Mouse (Mus musculus) limb, embryonic 13.5 days (tissue): Measurements from ENCODE around the gene Mst1r. TPM values are rescaled to one million over a fixed set of nuclear protein-coding genes. Genes with fewer than 3 reads are reported as not detected.
A peak's percentile ranks its signal among the peaks of the same experiment; 100 is the strongest.

Source experiments
- ATAC-seq: fragments of 200-750 bp; cut with Nextera tagmentation; 2 replicates; pipeline ENCODE4 v1.8.0; 2017; ENCODE audit warnings: low read depth, moderate number of reproducible peaks, moderate TSS enrichment; ENCODE audit not compliant: low FRiP score
- H3K27ac ChIP-seq: fragments of 300-500 bp; sonication (generic); 2 replicates; pipeline ENCODE4 v1.5.1; 2015; ENCODE audit warnings: inconsistent platforms, mild to moderate bottlenecking, moderate library complexity
- H3K27me3 ChIP-seq: fragments of 300-500 bp; sonication (generic); 2 replicates; pipeline ENCODE4 v1.6.1; 2015; ENCODE audit warnings: mild to moderate bottlenecking, inconsistent platforms
- H3K36me3 ChIP-seq: fragments of 300-500 bp; sonication (generic); 2 replicates; pipeline ENCODE4 v1.6.1; 2015; ENCODE audit warnings: inconsistent platforms, mild to moderate bottlenecking, moderate library complexity
- H3K4me1 ChIP-seq: fragments of 300-500 bp; sonication (generic); 2 replicates; pipeline ENCODE4 v1.6.1; 2015; ENCODE audit warnings: inconsistent platforms
- H3K4me2 ChIP-seq: fragments of 300-500 bp; sonication (generic); replicated peaks from 2 replicates; pipeline ENCODE4 v1.6.1; 2015; ENCODE audit warnings: inconsistent platforms, mild to moderate bottlenecking, moderate library complexity
- H3K4me3 ChIP-seq: fragments of 300-500 bp; sonication (generic); 2 replicates; pipeline ENCODE4 v1.5.1; 2015; ENCODE audit warnings: moderate library complexity, mild to moderate bottlenecking, inconsistent platforms
- H3K9ac ChIP-seq: fragments of 300-500 bp; sonication (generic); 2 replicates; pipeline ENCODE4 v1.6.1; 2015; ENCODE audit warnings: mild to moderate bottlenecking, inconsistent platforms
- H3K9me3 ChIP-seq: fragments of 300-500 bp; sonication (generic); 2 replicates; pipeline ENCODE4 v1.6.1; 2016; ENCODE audit warnings: inconsistent platforms
- WGBS: fragments of 180-500 bp; shearing (Covaris S2); methylation state at CpG from one replicate; pipeline ENCODE4 v1.1.7; 2015; 5-methylcytosine and 5-hydroxymethylcytosine counted together
- polyA plus RNA-seq: library from polyadenylated mRNA; unstranded; fragments of >200 nt; fragmentation: Nextera tagmentation; extraction: Ambion mirVana; gene quantifications from 2 replicates; pipeline ENCODE4 v1.2.1, GENCODE M21; 2015

Gene Mst1r
- polyA plus RNA-seq, 1 experiment from 2014 or later = 3.3 TPM

GRCm38 (mm10) chr9:107935790-107936214, 29.1 kb downstream of the Mst1r start:
- peak; percentile 27; the same call in 1 of the 2 replicates for ATAC-seq
- H3K27ac ChIP-seq = no peak overlapping the region
- H3K9me3 ChIP-seq = no peaks in the 10 kb centered on the region
- H3K36me3 ChIP-seq = no peaks in the 10 kb centered on the region
- under 1% methylated on average over 41 of the region's 41 CpGs for WGBS
- peaks cover 21% of the 10 kb centered on the region for H3K4me1 ChIP-seq
- H3K27me3 ChIP-seq = peaks cover 22% of the 10 kb centered on the region; the same call in 1 of the 2 replicates
- H3K9ac ChIP-seq = peak overlapping the region; percentile 73
- peak overlapping the region; percentile 61 for H3K4me3 ChIP-seq
- peak overlapping the region; percentile 96 for H3K4me2 ChIP-seq

DNA sequence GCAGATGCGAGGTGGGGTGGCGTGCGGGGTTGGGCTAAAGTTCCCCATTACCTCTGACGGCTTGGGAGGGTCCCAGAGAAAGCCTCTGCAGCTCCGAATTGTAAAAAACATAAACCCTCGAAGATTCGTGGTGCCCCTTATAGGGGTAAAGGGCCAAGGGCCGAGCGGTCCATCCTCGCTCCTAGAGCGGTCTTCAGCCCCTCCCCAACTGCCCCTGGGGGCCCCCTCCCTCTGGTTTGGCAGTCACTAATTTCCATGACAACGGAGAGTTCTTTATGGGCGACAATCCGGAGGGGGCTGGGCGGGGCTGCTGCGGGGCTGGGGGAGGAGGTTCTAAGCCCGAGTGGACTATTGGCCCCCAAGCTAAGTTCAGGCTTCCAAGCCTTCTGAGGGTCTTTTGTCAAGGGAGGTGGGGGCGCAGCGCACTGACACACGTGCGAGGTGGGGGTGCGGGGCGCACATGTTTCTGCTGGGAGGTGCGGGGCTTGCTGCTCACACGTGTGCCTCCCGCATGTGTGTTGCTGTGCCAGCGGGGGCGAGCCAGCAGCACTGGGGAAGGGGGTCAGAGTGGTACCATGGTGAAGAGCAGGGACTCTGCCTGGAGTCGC, 29.6 kb downstream of the Mst1r start:
- H3K27me3 ChIP-seq = peaks cover 22% of the 10 kb centered on the region; the same call in 1 of the 2 replicates
- H3K36me3 ChIP-seq = no peaks in the 10 kb centered on the region
- H3K4me1 ChIP-seq = peaks cover 21% of the 10 kb centered on the region
- peak overlapping the region; percentile 61 for H3K4me3 ChIP-seq
- H3K27ac ChIP-seq = no peak overlapping the region
- peak overlapping the region; percentile 73 for H3K9ac ChIP-seq
- H3K9me3 ChIP-seq = no peaks in the 10 kb centered on the region
- 1% methylated on average over 29 of the region's 29 CpGs for WGBS
- ATAC-seq = peak; percentile 46
- peak overlapping the region; percentile 96 for H3K4me2 ChIP-seq

- H3K36me3 ChIP-seq = no peaks in the 10 kb centered on the region
- H3K9ac ChIP-seq = peak overlapping the region; percentile 73; the same call in 1 of the 2 replicates
- H3K4me1 ChIP-seq = peaks cover 21% of the 10 kb centered on the region
- no peak overlapping the region for H3K27ac ChIP-seq
- H3K27me3 ChIP-seq = peaks cover 22% of the 10 kb centered on the region; the same call in 1 of the 2 replicates
- 4% methylated on average over 3 of the region's 3 CpGs for WGBS
- ATAC-seq = no peak
- no peaks in the 10 kb centered on the region for H3K9me3 ChIP-seq
- peak overlapping the region; percentile 61 for H3K4me3 ChIP-seq
- H3K4me2 ChIP-seq = peak overlapping the region; percentile 96
Measured at GRCm38 (mm10) chr9:107936831-107937230, 30.2 kb downstream of the Mst1r start.

GRCm38 (mm10) chr9:107947241-107948194, 40.8 kb downstream of the Mst1r start:
- no peak for ATAC-seq
- 89% methylated on average over 31 of the region's 31 CpGs for WGBS

GRCm38 (mm10) chr9:107949184-107949921, 42.7 kb downstream of the Mst1r start:
- no peak overlapping the region; the same call in 1 of the 2 replicates for H3K4me2 ChIP-seq
- ATAC-seq = no peak
- no peak overlapping the region for H3K4me3 ChIP-seq
- WGBS = 84% methylated on average over 13 of the region's 13 CpGs
- H3K4me1 ChIP-seq = peaks cover 15% of the 10 kb centered on the region
- no peak overlapping the region for H3K9ac ChIP-seq
- H3K27me3 ChIP-seq = no peaks in the 10 kb centered on the region
- H3K36me3 ChIP-seq = peaks cover 8% of the 10 kb centered on the region; the same call in 1 of the 2 replicates
- no peak overlapping the region for H3K27ac ChIP-seq
- no peaks in the 10 kb centered on the region for H3K9me3 ChIP-seq

More at GRCm38 (mm10) chr9:107947241-107948194, 40.8 kb downstream of the Mst1r start:
- H3K27ac ChIP-seq = no peak overlapping the region
- no peak overlapping the region for H3K4me3 ChIP-seq
- peaks cover 15% of the 10 kb centered on the region for H3K4me1 ChIP-seq
- H3K9me3 ChIP-seq = no peaks in the 10 kb centered on the region
- no peaks in the 10 kb centered on the region for H3K27me3 ChIP-seq
- 0 out of 2 replicates have a peak overlapping the region, but pooled peaks have one; percentile 40 for H3K9ac ChIP-seq
- no peak overlapping the region for H3K4me2 ChIP-seq
- peaks cover 8% of the 10 kb centered on the region; the same call in 1 of the 2 replicates for H3K36me3 ChIP-seq

DNA sequence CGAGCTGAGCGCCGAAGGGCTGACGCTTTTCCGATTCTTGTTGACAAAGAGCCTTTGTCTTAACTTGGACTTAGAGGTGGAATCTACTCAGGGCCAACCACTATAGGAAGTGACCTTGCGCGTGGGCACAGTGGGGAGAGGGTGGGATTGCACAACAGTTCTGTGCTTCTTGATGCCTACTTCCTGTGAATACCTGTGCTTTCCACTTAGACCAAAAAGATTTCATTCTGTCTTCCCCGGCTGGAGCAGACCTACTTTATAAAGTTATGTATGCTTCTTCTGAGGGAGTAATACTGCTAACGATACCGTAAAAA, 43.2 kb downstream of the Mst1r start, which contains the start of gene Traip:
Gene Traip, plus strand, starts transcription at position 215 of the 314 bp plus-strand sequence.
- Histone ChIP-seq H3K4me2 (peak within 1 kb of the TSS; percentile 84), H3K27ac (peak within 1 kb of the TSS; percentile 39; the same call in 1 of the 2 replicates), H3K4me3 (peak within 1 kb of the TSS; percentile 73), H3K9ac (peak within 1 kb of the TSS; percentile 71), H3K4me1 (peaks cover 15% of the 10 kb centered on the region), H3K27me3 (no peaks in the 10 kb centered on the region), H3K36me3 (peaks cover 8% of the 10 kb centered on the region; the same call in 1 of the 2 replicates), H3K9me3 (no peaks in the 10 kb centered on the region)
- 88% methylated on average over 10 of the region's 10 CpGs for WGBS
- ATAC-seq = no peak

- WGBS = 17% methylated on average over 45 of the region's 45 CpGs
- Histone ChIP-seq H3K9ac (peak overlapping the region; percentile 71), H3K4me1 (peaks cover 15% of the 10 kb centered on the region), H3K4me2 (peak overlapping the region; percentile 84), H3K4me3 (peak overlapping the region; percentile 73), H3K9me3 (no peaks in the 10 kb centered on the region), H3K27me3 (no peaks in the 10 kb centered on the region), H3K36me3 (peaks cover 8% of the 10 kb centered on the region; the same call in 1 of the 2 replicates), H3K27ac (peak overlapping the region; percentile 39; the same call in 1 of the 2 replicates)
- ATAC-seq = peak; percentile 90
Measured at GRCm38 (mm10) chr9:107950460-107951355, 44.0 kb downstream of the Mst1r start.

DNA sequence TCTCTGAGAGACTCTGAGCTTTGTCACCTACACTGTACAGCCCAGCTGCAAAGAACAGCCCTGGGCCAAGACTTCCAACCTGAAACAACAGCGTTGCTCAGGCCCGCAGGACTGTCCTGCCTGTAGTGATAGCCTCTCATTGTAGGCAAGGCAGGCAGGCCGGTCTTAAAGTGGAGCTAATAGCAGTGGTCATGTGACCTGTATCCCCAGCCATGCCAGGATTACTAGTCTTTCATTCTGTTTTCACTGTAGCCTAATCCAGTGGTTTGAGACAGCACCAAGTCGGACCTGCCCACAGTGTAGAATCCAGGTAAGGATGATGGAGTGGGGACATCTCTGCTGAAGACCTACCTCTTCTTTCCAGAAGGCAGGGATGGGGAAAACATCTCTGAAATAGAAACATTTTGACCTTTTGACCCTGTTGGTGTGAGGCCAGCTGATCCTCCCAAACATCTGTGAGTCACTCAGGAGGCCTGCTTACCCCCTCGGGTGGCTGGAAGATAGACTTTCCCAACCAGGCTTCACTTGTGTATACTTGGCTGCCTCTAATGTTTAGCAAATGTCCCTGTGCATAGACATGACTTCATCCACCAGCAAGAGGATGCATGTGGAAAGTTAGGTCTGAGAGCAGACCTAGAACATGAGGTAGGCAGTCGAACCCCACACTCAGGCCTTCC, 49.1 kb downstream of the Mst1r start:
- Histone ChIP-seq H3K9ac (no peak overlapping the region), H3K4me2 (no peak overlapping the region), H3K36me3 (peaks cover 41% of the 10 kb centered on the region), H3K4me3 (no peak overlapping the region), H3K27me3 (no peaks in the 10 kb centered on the region), H3K4me1 (peaks cover 10% of the 10 kb centered on the region), H3K9me3 (no peaks in the 10 kb centered on the region), H3K27ac (no peak overlapping the region)
- ATAC-seq = no peak
- WGBS = 76% methylated on average over 6 of the region's 6 CpGs

DNA sequence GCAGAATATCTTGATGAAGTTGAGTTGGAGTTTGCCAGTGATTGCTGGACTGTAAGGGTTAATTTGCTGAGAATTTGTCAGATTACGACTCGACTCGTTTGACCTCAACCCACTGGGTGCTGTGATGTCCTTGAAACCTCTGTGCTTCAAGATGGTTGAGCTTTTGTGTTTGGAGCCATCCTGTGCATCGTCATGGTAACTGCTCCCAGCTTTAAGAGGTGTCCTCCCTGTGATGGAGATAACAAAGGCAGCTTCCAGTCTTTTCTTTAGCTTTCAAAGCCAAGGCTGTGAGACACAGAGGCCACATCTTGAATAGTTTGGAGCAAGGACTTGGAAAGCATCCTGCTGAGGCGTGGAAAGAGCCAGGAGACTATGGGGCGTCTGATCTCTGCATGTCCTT, 50.5 kb downstream of the Mst1r start:
- H3K36me3 ChIP-seq = peaks cover 54% of the 10 kb centered on the region
- no peak overlapping the region for H3K27ac ChIP-seq
- 57% methylated on average over 6 of the region's 6 CpGs for WGBS
- H3K9me3 ChIP-seq = no peaks in the 10 kb centered on the region
- no peak overlapping the region for H3K9ac ChIP-seq
- no peak overlapping the region for H3K4me3 ChIP-seq
- no peaks in the 10 kb centered on the region for H3K27me3 ChIP-seq
- no peak for ATAC-seq
- 0 out of 2 replicates have a peak, but pooled peaks cover under 1% of the 10 kb centered on the region for H3K4me1 ChIP-seq
- H3K4me2 ChIP-seq = no peak overlapping the region

DNA sequence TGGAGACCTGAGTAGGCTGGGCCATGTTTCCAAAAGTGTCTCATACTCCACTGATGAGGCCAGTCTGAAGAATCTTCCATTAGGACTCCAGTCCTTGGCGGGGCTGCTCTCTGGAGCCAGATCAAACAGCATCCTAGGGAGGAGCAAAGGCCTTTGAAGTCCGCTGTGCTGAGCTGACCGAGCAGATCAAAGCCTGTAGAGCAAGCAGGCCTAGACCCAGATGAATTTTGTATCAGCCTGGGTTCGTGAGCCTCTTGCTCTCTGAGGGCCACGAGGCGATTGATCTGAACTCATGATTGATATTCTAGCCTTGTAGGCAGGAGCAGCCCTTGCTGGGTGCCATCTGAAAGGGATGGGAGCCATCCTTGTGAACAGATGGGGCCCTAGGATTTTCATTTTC, 53.2 kb downstream of the Mst1r start:
- ATAC-seq = no peak
- 0 out of 2 replicates have a peak overlapping the region, but pooled peaks have one; percentile 6 for H3K9ac ChIP-seq

More for the DNA sequence above, 53.2 kb downstream of the Mst1r start:
- Histone ChIP-seq H3K4me3 (no peak overlapping the region), H3K27me3 (no peaks in the 10 kb centered on the region), H3K4me1 (no peaks in the 10 kb centered on the region), H3K4me2 (no peak overlapping the region), H3K36me3 (peaks cover 67% of the 10 kb centered on the region), H3K27ac (no peak overlapping the region), H3K9me3 (no peaks in the 10 kb centered on the region)
- 18% methylated on average over 6 of the region's 6 CpGs for WGBS
